Mouse (Mus musculus): ENCODE measurements around the gene Xrcc4. TPM values are rescaled to one million over a fixed set of nuclear protein-coding genes. Genes with fewer than 3 reads are reported as not detected.

Gene Xrcc4
- polyA plus RNA-seq, 1 experiment from 2014 or later: 15.5 TPM

- no peaks in the 10 kb centered on the region for H3K4me1 ChIP-seq
- no peak overlapping the region for H3K9ac ChIP-seq
- H3K27me3 ChIP-seq: no peaks in the 10 kb centered on the region
- H3K4me2 ChIP-seq: no peak overlapping the region
- WGBS: 85% methylated on average over 3 of the region's 3 CpGs
- H3K9me3 ChIP-seq: no peaks in the 10 kb centered on the region
- H3K27ac ChIP-seq: no peak overlapping the region
- ATAC-seq (ENCODE audit: borderline replicate concordance, extremely low read depth, low FRiP score, low TSS enrichment): no peak
- H3K36me3 ChIP-seq: no peaks in the 10 kb centered on the region
- no peak overlapping the region for H3K4me3 ChIP-seq
Observed at GRCm38 (mm10) chr13:89918814-89919481, 170.5 kb downstream of the Xrcc4 start.

GRCm38 (mm10) chr13:89914332-89914731 lies 175.1 kb downstream of the Xrcc4 start:
- H3K9ac ChIP-seq: no peak overlapping the region
- no peaks in the 10 kb centered on the region for H3K27me3 ChIP-seq
- H3K36me3 ChIP-seq: no peaks in the 10 kb centered on the region
- 71% methylated on average over 5 of the region's 5 CpGs for WGBS
- no peaks in the 10 kb centered on the region for H3K4me1 ChIP-seq
- no peak for ATAC-seq (ENCODE audit: borderline replicate concordance, extremely low read depth, low FRiP score, low TSS enrichment)
- H3K4me3 ChIP-seq: no peak overlapping the region
- no peak overlapping the region for H3K4me2 ChIP-seq
- H3K27ac ChIP-seq: no peak overlapping the region
- H3K9me3 ChIP-seq: no peaks in the 10 kb centered on the region

GRCm38 (mm10) chr13:89913891-89914290 lies 175.5 kb downstream of the Xrcc4 start:
- Histone ChIP-seq H3K9me3 (no peaks in the 10 kb centered on the region), H3K4me1 (no peaks in the 10 kb centered on the region), H3K27ac (no peak overlapping the region), H3K27me3 (no peaks in the 10 kb centered on the region), H3K4me2 (no peak overlapping the region), H3K36me3 (no peaks in the 10 kb centered on the region), H3K9ac (no peak overlapping the region), H3K4me3 (no peak overlapping the region)
- no peak for ATAC-seq (ENCODE audit: borderline replicate concordance, extremely low read depth, low FRiP score, low TSS enrichment)
- WGBS: 80% methylated on average over 6 of the region's 6 CpGs

- Histone ChIP-seq H3K4me3 (no peak overlapping the region), H3K27ac (no peak overlapping the region), H3K9ac (no peak overlapping the region), H3K4me1 (no peaks in the 10 kb centered on the region), H3K27me3 (no peaks in the 10 kb centered on the region), H3K36me3 (no peaks in the 10 kb centered on the region), H3K4me2 (no peak overlapping the region), H3K9me3 (no peaks in the 10 kb centered on the region)
- 51% methylated on average over 2 of the region's 2 CpGs for WGBS
- ATAC-seq (ENCODE audit: borderline replicate concordance, extremely low read depth, low FRiP score, low TSS enrichment): no peak
Observed at GRCm38 (mm10) chr13:89906120-89906519, 183.3 kb downstream of the Xrcc4 start.

- no peaks in the 10 kb centered on the region for H3K9me3 ChIP-seq
- H3K27me3 ChIP-seq: no peaks in the 10 kb centered on the region
- H3K9ac ChIP-seq: no peak overlapping the region
- WGBS: 86% methylated on average over 4 of the region's 4 CpGs
- H3K4me1 ChIP-seq: no peaks in the 10 kb centered on the region
- H3K27ac ChIP-seq: no peak overlapping the region
- no peaks in the 10 kb centered on the region for H3K36me3 ChIP-seq
- no peak for ATAC-seq (ENCODE audit: borderline replicate concordance, extremely low read depth, low FRiP score, low TSS enrichment)
- H3K4me3 ChIP-seq: no peak overlapping the region
- no peak overlapping the region for H3K4me2 ChIP-seq
Observed at GRCm38 (mm10) chr13:89899066-89899465, 190.3 kb downstream of the Xrcc4 start.

- Histone ChIP-seq H3K4me1 (no peaks in the 10 kb centered on the region), H3K9ac (no peak overlapping the region), H3K4me3 (no peak overlapping the region), H3K9me3 (no peaks in the 10 kb centered on the region), H3K4me2 (no peak overlapping the region), H3K27me3 (no peaks in the 10 kb centered on the region), H3K36me3 (no peaks in the 10 kb centered on the region), H3K27ac (no peak overlapping the region)
- 94% methylated on average over 4 of the region's 4 CpGs for WGBS
- ATAC-seq (ENCODE audit: borderline replicate concordance, extremely low read depth, low FRiP score, low TSS enrichment): no peak
Observed at GRCm38 (mm10) chr13:89892140-89892539, 197.3 kb downstream of the Xrcc4 start.

GRCm38 (mm10) chr13:89890159-89890558 lies 199.2 kb downstream of the Xrcc4 start:
- no peaks in the 10 kb centered on the region for H3K9me3 ChIP-seq
- H3K36me3 ChIP-seq: no peaks in the 10 kb centered on the region
- H3K4me2 ChIP-seq: no peak overlapping the region
- 70% methylated on average over 1 of the region's 1 CpGs for whole genome bisulfite sequencing
- H3K27ac ChIP-seq: no peak overlapping the region
- no peak overlapping the region for H3K9ac ChIP-seq
- H3K4me1 ChIP-seq: no peaks in the 10 kb centered on the region
- ATAC-seq (ENCODE audit: borderline replicate concordance, extremely low read depth, low FRiP score, low TSS enrichment): no peak
- no peak overlapping the region for H3K4me3 ChIP-seq
- no peaks in the 10 kb centered on the region for H3K27me3 ChIP-seq

GRCm38 (mm10) chr13:89889074-89889473 lies 200.3 kb downstream of the Xrcc4 start:
- Histone ChIP-seq H3K4me1 (no peaks in the 10 kb centered on the region), H3K27ac (no peak overlapping the region), H3K9me3 (no peaks in the 10 kb centered on the region), H3K27me3 (no peaks in the 10 kb centered on the region), H3K9ac (no peak overlapping the region), H3K36me3 (no peaks in the 10 kb centered on the region), H3K4me3 (no peak overlapping the region), H3K4me2 (no peak overlapping the region)
- ATAC-seq (ENCODE audit: borderline replicate concordance, extremely low read depth, low FRiP score, low TSS enrichment): no peak; the same call in 1 of the 2 replicates
- WGBS: 67% methylated on average over 5 of the region's 5 CpGs

- H3K4me1 ChIP-seq: no peaks in the 10 kb centered on the region
- no peaks in the 10 kb centered on the region for H3K36me3 ChIP-seq
- H3K4me2 ChIP-seq: no peak overlapping the region
- H3K27ac ChIP-seq: no peak overlapping the region
- no peaks in the 10 kb centered on the region for H3K9me3 ChIP-seq
- WGBS: 100% methylated on average over 1 of the region's 1 CpGs
- H3K4me3 ChIP-seq: no peak overlapping the region
- H3K27me3 ChIP-seq: no peaks in the 10 kb centered on the region
- H3K9ac ChIP-seq: no peak overlapping the region
- no peak for ATAC-seq (ENCODE audit: borderline replicate concordance, extremely low read depth, low FRiP score, low TSS enrichment)
Observed at GRCm38 (mm10) chr13:89883523-89883922, 205.9 kb downstream of the Xrcc4 start.

- Histone ChIP-seq H3K9ac (no peak overlapping the region), H3K4me3 (no peak overlapping the region), H3K9me3 (no peaks in the 10 kb centered on the region), H3K27me3 (no peaks in the 10 kb centered on the region), H3K36me3 (no peaks in the 10 kb centered on the region), H3K4me2 (no peak overlapping the region), H3K4me1 (no peaks in the 10 kb centered on the region), H3K27ac (no peak overlapping the region)
- no peak for ATAC-seq (ENCODE audit: borderline replicate concordance, extremely low read depth, low FRiP score, low TSS enrichment)
- 31% methylated on average over 2 of the region's 2 CpGs for WGBS
Observed at GRCm38 (mm10) chr13:89881281-89881680, 208.1 kb downstream of the Xrcc4 start.

GRCm38 (mm10) chr13:89878832-89879468 lies 210.5 kb downstream of the Xrcc4 start:
- no peak overlapping the region for H3K9ac ChIP-seq
- no peak overlapping the region for H3K27ac ChIP-seq
- WGBS: 87% methylated on average over 10 of the region's 10 CpGs
- no peaks in the 10 kb centered on the region for H3K27me3 ChIP-seq
- H3K4me3 ChIP-seq: no peak overlapping the region
- H3K4me2 ChIP-seq: no peak overlapping the region
- ATAC-seq (ENCODE audit: borderline replicate concordance, extremely low read depth, low FRiP score, low TSS enrichment): no peak
- no peaks in the 10 kb centered on the region for H3K36me3 ChIP-seq
- H3K9me3 ChIP-seq: no peaks in the 10 kb centered on the region
- no peaks in the 10 kb centered on the region for H3K4me1 ChIP-seq

- no peak overlapping the region for H3K4me3 ChIP-seq
- no peak overlapping the region for H3K9ac ChIP-seq
- H3K4me2 ChIP-seq: no peak overlapping the region
- no peaks in the 10 kb centered on the region for H3K4me1 ChIP-seq
- no peak overlapping the region for H3K27ac ChIP-seq
- H3K36me3 ChIP-seq: no peaks in the 10 kb centered on the region
- 91% methylated on average over 4 of the region's 4 CpGs for WGBS
- H3K27me3 ChIP-seq: no peaks in the 10 kb centered on the region
- H3K9me3 ChIP-seq: no peaks in the 10 kb centered on the region
- no peak for ATAC-seq (ENCODE audit: borderline replicate concordance, extremely low read depth, low FRiP score, low TSS enrichment)
Observed at GRCm38 (mm10) chr13:89875499-89875898, 213.9 kb downstream of the Xrcc4 start.
